Mouse (Mus musculus) neutrophil, adult 65 days (primary cell): ENCODE data around the gene Timd2. TPM values are rescaled to one million over a fixed set of nuclear protein-coding genes. Genes with fewer than 3 reads are reported as not detected.

ENCODE experiments used
- total RNA-seq: library from RNA; stranded (reverse); gene quantifications from 2 replicates; pipeline ENCODE4 v1.2.4, GENCODE M21; 2023

Timd2 gene
- total RNA-seq: not detected in 2 replicates

GRCm38 (mm10) chr11:46706664-46707356, at the start of gene Timd2:
Gene Timd2, minus strand, starts transcription at chr11:46707061.

GRCm38 (mm10) chr11:46735076-46735475, 28.2 kb upstream of the Timd2 start, which contains the start of gene Havcr1:
Gene Havcr1, plus strand, starts transcription at chr11:46735080.

GRCm38 (mm10) chr11:46629211-46629795, 77.6 kb downstream of the Timd2 start, which contains the start of gene Dppa1:
Gene Dppa1, minus strand, starts transcription at chr11:46629261.

Other genes with a start within 250 kb of the Timd2 start
- gene Gm12169, start 182.8 kb downstream of the Timd2 start, total RNA-seq: not detected in 2 replicates
- gene BC053393, start 135.5 kb downstream of the Timd2 start, total RNA-seq: not detected in 2 replicates
- gene Dppa1, start 77.8 kb downstream of the Timd2 start, total RNA-seq: not detected in 2 replicates
- not detected in 2 replicates for gene Havcr1, start 28.0 kb upstream of the Timd2 start, total RNA-seq
- gene Timd4, start 103.7 kb upstream of the Timd2 start, total RNA-seq: 0.23 TPM in 1 of 2 replicates, not detected in the other